Mouse (Mus musculus) left cerebral cortex, postnatal 25 days (tissue): ENCODE measurements around the gene Olfr411. TPM values are rescaled to one million over a fixed set of nuclear protein-coding genes. Genes with fewer than 3 reads are reported as not detected.
A peak's percentile ranks its signal among the peaks of the same experiment; 100 is the strongest.

Experiments
- DNase-seq, 2 experiments: peaks; one replicate each; pipeline ENCODE4 v3.0.0; 2022; ENCODE audit warnings: low spot score in 2 of 2, mixed read lengths in 1 of 2
- intact Hi-C: fragments of 180-260 bp; cut with DNase I; formaldehyde crosslinking; loops from one replicate; pipeline ENCODE4 v1.15.1; 2025
- total RNA-seq, 2 experiments: library from RNA; stranded (reverse); gene quantifications; 2 replicates each; pipeline ENCODE4 v1.2.3; 2021

Gene Olfr411
- total RNA-seq, result not detected

DNA sequence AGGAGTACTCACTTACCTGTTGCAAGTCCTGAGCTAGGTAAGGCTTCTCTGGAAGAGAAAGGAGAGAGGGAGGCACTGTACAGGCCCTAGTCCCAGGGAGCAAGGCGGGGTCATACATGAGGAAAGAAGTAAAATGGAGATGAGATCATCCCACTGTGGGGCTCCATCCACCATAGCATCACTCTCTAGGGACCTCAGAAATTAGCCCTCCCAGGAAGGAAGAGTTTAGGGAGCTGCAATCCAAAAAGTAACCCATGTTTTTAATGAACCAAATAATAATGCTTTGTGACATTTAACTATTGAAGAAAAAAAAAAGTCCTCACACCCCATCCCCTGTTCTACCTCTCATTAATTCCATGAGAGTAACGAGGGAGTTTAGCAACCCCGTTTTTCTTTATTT lies at the start of gene Olfr411:
Gene Olfr411, minus strand, starts transcription at position 101 of the 400 bp plus-strand sequence.
- no peak for DNase-seq
- intact Hi-C loops, result no loop called here

DNA sequence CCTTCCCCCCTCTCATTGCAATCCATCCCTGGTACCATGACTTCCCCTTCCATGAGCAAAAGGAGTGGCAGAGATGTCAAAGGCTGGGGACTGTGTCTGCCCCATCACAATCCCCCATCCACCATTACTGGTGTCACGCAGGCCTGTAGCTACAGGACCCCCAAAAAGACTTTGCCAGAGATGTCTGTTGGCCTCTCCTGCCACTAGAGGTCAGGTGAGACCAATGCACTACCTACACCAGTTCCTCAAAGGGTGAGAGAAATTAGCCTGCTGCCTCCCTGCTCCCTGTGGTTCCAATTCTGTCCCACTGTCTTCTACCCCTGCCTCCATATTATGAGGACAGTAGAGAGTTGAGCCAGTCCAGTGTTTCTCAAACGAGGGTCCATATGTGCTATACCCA lies 49.7 kb upstream of the Olfr411 start:
- DNase-seq, result no peak
- intact Hi-C loops, result no loop called here

DNA sequence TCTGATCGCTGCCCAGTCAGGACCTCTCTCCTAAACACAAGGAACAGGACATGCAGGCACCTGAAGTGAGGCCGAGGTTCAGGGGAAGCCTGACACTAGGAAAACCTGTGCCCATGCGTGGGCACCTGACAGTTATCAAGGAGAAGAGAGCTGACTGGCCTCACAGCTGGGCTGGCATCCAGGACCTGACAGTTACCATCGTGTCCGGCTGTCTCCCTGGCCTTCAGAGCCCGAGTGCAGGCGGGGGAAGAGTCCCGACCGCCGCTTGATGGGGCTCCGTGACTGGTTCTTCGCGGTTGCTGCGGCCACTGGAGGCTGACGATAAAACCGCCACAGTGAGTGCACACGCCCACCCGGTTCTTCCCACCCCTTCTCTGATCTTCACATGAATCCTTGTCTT lies 43.1 kb upstream of the Olfr411 start:
- no peak for DNase-seq
- intact Hi-C loops, result no loop called here

DNA sequence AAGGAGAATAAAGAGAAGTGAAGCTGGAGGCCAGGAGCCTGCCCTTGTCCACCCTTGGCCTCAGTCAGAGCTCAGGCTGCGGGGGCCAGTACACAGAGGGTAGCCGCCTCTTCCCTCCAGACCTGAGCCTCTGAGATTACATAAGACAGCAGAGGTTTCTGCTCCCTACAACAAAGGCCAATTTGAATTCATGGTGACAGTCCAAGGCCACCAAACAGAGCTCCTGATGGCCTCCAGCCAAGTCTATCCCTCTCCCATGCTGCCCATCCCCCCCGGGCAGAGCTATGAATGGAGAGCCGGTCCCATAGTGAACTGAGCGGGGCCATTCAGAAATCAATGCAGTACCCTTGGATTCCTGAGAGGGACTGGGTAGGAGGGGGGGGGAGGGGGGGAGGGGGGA lies 41.0 kb upstream of the Olfr411 start:
- intact Hi-C loops, result loop anchor here (5.0 kb wide), 1 partner anchor 129 kb away; no protein-coding TSS in a partner anchor

DNA sequence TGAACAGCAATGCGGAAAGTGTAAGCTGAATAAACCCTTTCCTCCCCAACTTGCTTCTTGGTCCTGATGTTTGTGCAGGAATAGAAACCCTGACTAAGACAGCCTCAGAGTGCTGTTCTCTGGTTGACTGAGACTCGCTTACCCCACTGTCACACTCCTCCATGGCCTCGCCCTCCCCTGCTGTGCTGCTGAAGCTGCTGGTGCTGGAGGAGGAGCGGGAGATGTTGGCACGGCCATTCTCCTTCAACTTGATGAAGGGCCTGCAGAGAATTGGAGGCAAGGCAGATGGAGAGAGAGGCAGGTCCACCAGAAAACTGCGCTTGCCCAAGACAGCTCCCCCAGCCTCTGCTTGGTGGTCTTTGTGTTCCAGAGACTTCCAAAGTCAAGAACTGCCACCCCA lies 40.5 kb upstream of the Olfr411 start:
- DNase-seq, result peak in 1 of 2 experiments; percentile 25
- intact Hi-C loops, result loop anchor here (5.0 kb wide), 1 partner anchor 129 kb away; no protein-coding TSS in a partner anchor

More for the DNA sequence above, 41.0 kb upstream of the Olfr411 start:
- DNase-seq, result no peak

DNA sequence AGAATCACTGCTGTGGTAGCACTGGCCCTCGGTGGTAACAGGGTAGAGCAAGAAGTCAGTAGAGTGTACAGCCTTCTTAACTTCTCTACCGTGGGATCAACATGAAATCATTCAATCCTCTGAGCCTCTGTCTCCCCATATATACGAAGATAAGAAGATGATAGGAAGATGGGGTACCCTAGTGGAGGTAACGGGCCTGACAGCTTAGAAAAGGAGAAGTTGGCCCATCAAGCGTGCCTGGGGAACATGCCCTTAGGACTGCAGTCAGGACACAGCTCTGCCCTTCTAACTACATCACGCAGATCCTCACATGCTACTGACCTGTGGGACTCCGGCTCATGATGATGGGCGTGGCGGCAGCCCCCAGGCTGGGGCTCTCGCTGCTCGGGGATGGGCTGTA lies 39.4 kb upstream of the Olfr411 start:
- DNase-seq, result no peak
- intact Hi-C loops, result loop anchor here (5.0 kb wide), 1 partner anchor 130 kb away; no protein-coding TSS in a partner anchor

DNA sequence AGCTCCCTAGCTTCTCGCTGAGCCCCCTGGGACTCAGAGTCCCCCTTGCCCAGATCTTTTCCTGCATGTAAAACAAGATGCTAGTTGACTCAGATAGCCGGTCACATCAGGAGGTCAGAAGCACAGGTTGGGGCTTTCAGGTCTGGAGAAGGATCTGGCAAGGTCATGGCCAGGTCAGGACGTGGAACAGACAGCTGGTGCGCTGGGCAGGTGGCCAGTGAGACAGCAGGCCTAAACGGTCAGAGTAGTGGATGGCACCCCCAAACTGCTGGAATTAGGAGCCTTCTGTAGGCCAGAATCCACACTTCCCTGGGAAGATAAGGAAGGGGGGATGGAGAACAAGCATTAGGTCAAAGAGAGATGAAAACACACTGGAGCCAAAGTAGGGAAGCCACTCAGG lies 34.8 kb upstream of the Olfr411 start:
- intact Hi-C loops, result no loop called here
- DNase-seq, result no peak

DNA sequence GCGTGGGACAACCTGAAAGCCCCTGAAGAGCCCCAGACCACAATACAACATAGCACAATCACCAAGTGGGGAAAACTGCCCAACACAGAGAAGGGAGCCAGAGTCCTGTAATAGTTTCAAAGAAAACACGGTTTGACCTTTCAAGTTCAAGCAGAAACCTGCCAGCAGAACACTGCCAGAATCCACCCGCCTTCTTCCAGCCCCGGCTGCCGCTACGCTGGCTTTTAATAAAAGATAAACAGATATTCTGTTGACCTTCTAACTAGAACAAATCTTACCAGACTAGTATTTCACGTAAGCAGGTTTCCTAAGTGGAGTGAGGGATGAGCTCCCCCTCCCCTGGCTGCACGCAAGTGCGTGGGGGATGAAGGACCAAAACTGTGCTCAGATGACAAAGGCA lies 33.2 kb upstream of the Olfr411 start:
- intact Hi-C loops, result no loop called here
- DNase-seq, result no peak

DNA sequence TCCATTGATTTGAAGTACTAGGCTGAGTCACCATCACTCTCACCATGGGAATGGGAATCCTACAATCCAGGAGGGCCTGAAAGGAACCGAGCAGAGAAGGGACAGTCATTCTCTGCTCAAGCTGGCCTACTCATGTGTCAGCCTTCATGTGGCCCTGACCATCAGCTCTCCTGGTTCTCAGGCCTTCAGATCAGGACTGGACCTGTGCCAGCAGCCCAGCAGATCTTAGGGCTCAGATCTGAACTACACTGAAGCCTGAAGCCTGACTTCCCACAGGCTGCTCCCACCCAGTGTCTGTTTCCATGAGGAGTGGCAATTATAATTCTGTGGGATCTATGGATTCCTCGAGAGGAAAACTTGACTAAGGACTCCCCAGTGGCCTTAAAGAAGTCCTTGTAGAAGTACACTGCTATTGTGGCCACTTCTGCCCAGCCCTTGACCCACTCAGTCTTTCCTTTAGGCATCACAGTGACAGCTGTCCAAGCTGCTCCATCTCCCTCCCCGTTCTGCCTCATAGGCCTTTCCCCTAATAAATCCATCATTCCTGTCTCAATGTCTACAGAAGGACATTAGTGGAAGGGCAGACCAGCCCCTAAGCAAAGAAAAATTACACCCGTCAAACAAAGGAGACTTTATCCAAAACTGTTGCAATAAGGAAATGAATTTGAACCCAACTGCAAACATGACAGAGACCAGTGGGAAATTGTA lies 26.9 kb upstream of the Olfr411 start:
- DNase-seq, result no peak
- intact Hi-C loops, result loop anchor here (5.0 kb wide), 1 partner anchor 168 kb away; no protein-coding TSS in a partner anchor

DNA sequence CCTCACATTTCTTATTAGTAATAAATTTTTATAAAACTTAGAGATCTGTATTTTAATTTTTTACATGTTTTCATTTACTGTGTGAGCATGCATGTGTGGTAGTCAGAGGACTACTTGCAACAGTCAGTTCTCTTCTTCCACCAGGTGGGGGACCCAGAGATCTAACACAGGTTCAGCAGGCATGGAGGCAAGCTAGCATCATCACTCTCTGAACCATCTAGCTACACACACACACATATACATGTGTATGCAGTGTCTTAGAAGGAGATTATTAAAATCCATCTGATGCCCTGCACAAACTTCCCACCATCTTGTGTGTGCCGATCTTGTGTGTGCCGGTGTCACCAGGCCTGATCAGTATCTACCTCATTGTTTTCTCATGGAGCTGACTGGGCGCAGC lies 24.4 kb upstream of the Olfr411 start:
- intact Hi-C loops, result loop anchor here (2.0 to 5.0 kb wide), 2 partner anchors 150 to 170 kb away; no protein-coding TSS in a partner anchor
- peak; percentile 76 to 85 for DNase-seq

DNA sequence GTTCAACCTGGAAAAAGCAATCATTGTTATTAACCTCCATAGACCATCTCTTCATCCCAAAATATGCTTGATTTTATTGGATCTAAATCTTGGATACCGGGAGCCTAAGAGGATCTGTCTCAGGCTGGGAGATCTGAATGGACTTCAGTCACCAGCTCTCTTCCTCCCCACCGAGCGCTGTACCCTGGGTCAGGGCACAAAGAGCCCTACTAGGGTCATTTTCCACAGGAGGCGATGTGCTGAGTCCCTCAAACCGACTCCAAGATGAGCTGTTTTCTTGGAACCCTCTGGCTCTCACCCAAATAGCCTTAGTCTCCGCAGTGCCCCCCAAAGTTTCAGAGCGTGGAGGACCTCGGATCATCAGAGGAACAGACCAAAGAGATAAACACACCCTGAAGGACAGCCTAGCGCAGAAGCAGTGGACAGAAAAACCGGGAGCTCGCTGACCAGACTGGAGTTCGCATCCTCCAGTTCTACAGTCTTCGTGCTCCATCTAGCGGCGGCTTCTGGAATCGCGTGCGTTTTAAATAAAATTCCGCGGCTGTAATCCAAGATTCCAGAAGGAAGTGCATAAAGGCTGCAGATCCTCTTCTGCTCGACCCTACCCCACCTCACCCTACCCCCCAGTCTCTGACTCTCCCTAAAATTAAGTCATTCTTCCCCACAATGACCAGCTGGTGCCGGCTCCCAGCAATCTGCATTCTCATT lies 19.1 kb upstream of the Olfr411 start:
- peak; percentile 78 to 87 for DNase-seq
- intact Hi-C loops, result loop anchor here (1.0 to 5.0 kb wide), 2 partner anchors 1233 to 1299 kb away; partner anchors contain the start of gene Haspin

DNA sequence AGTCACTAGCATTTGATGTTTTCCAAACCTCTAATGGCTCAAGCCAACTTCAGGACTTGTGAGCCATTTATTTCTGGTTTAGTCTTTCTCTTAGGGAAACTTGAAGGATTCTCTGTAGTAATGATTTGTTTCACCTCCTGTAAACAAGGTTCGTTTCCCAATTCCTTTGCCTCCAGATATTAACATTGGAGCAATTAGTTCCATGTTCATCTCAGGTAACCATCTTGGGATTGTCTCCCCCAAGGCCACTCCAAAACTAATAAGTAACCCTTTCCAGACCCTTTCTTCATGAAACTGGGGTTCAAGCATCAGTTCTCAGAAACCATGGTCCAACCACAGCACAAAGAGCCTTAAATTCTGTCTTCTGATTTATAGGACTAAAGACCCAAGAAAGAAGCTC lies 9.3 kb upstream of the Olfr411 start, which contains the start of gene Olfr412:
Gene Olfr412, plus strand, starts transcription at position 301 of the 400 bp plus-strand sequence.
- no peak for DNase-seq
- intact Hi-C loops, result no loop called here

DNA sequence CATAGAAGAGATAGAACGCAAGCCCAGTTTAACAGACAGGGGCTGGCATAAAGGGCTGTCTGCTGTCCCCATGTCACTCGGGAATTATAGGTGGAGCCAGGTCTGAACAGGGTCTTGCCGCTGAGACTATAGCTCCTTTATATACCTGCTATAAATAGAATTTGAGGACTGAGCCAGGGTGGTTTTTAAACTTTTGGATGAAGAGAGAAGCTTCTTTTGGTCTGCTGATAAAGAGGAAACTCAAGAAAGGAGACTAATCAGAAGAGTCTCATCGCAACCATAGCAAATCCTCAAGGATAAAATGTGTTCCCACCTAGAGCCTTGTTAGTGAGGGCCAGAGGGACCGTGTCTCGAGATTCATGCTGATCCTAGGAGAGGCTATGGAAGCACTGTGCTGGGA lies 14.5 kb downstream of the Olfr411 start, which contains the start of gene Olfr410:
Gene Olfr410, minus strand, starts transcription at position 101 of the 400 bp plus-strand sequence.
- intact Hi-C loops, result no loop called here
- no peak for DNase-seq

DNA sequence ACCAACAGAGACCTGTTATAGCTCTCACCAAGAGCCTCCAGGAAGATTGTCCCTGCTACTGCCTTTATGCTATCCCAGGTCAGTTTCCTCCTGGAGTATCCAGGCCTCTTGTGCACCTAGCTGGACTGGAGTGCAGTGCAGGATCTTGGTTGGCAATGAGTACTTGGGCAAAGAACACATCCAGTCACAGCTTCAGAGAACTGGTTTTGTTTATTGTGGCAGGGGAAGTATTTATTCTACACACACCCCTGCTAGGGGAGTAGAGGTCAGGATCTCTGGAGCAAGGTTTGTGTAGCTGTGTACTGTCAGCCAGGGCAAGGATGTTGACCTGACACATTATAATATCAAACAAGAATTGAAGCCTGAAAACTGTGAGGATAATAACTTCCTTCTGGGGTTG lies 23.7 kb downstream of the Olfr411 start:
- no peak for DNase-seq
- intact Hi-C loops, result no loop called here

DNA sequence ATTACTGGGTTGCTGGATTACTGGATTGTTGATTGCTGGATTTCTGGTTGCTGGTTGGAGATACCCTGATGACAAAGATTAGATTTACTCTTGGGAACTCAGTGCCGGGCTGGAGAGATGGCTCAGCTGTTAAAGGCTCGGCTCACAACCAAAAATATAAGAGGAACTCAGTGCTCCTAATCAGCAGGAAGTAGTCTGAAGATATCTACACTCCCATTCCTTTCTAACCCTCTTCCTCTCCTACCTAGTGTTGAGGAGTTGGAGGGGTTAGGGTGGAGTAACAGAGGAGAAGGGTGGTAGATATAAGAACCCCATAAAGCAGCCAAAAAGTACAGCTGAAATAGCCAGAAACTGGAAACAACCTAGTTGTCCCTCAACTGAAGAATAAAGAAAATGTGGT lies 26.4 kb downstream of the Olfr411 start:
- no peak for DNase-seq
- intact Hi-C loops, result no loop called here

Other genes starting within 250 kb of the Olfr411 start
- not detected for gene Olfr401, start 238.9 kb downstream of the Olfr411 start, total RNA-seq
- gene Olfr402, start 199.1 kb downstream of the Olfr411 start, total RNA-seq, result not detected
- gene Olfr403, start 166.4 kb downstream of the Olfr411 start, total RNA-seq, result not detected
- not detected for gene Olfr43, start 141.3 kb downstream of the Olfr411 start, total RNA-seq
- not detected for gene Olfr406, start 92.8 kb downstream of the Olfr411 start, total RNA-seq
- not detected for gene Olfr59, start 68.9 kb downstream of the Olfr411 start, total RNA-seq
- gene Olfr410, start 14.6 kb downstream of the Olfr411 start, total RNA-seq, result not detected
- not detected for gene Olfr412, start 9.4 kb upstream of the Olfr411 start, total RNA-seq